Mouse (Mus musculus): Measurements from ENCODE around the gene Hoxc6.

DNA sequence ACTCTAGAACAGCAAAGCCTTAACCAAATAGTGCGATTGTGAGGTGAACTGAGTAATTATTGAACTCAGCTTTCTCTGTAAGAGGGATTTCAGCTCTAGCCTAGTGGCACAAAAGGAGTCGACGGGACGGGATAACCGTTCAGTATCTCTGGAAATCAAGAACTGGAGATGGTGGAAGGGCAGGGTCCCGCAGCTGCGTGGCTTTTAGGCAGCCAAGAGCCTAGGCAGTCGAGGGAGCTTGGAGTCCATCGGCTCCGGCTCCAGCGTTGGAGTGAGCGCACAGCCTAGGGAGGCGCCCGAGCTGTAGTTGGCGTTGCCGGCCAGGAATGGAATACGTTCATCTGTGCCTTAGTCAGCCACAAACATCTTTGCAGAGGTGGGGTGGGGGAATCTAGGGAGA is 7.3 kb downstream of the Hoxc6 start:
- TF ChIP-seq ZC3H11A (IDR thresholded peaks at IDR 0.05; ENCODE audit: low read depth, low read length) (no peak), EP300 (IDR thresholded peaks at IDR 0.05; ENCODE audit: low read length) (no peak; the same call in 1 of the 2 replicates), POLR2A (IDR thresholded peaks at IDR 0.05; ENCODE audit: low read depth, low read length) (no peak), TCF12 (IDR thresholded peaks at IDR 0.05; ENCODE audit: low read depth, low read length) (0 out of 2 replicates have a peak, but pooled peaks have one; percentile 10), ZNF384 (IDR thresholded peaks at IDR 0.05; ENCODE audit: low read depth, low read length) (no peak), POLR2AphosphoS2 (IDR thresholded peaks at IDR 0.05; ENCODE audit: low read depth, low read length) (no peak), GABPA (IDR thresholded peaks at IDR 0.05; ENCODE audit: insufficient replicate concordance, low read depth, low read length) (no peak), CTCF (conservative IDR thresholded peaks at IDR 0.05 in 1 of 2, IDR thresholded peaks at IDR 0.05 in 1 of 2; ENCODE audit: low read depth in 2 of 2, low read length in 2 of 2) (no peak), HCFC1 (IDR thresholded peaks at IDR 0.05; ENCODE audit: low read depth, low read length) (no peak), USF1 (IDR thresholded peaks at IDR 0.05; ENCODE audit: low read depth, low read length) (no peak), BHLHE40 (IDR thresholded peaks at IDR 0.05; ENCODE audit: low read depth, low read length) (no peak), TBP (conservative IDR thresholded peaks at IDR 0.05; ENCODE audit: low read depth, low read length) (no peak)
